Mouse (Mus musculus) kidney, postnatal 0 days (tissue): ENCODE results near the gene Defb23. TPM values are rescaled to one million over a fixed set of nuclear protein-coding genes. Genes with fewer than 3 reads are reported as not detected.

ENCODE experiments used
- ATAC-seq: fragments of 200-750 bp; cut with Nextera tagmentation; replicated peaks from 2 replicates; pipeline ENCODE4 v1.8.0; 2017; ENCODE audit warnings: low read depth, moderate number of reproducible peaks, moderate TSS enrichment, moderate library complexity; ENCODE audit not compliant: low FRiP score
- DNase-seq: peaks from one replicate; pipeline ENCODE4 v3.0.0-alpha.2; 2016; ENCODE audit warnings: low spot score
- H3K27ac ChIP-seq: fragments of 300-500 bp; sonication (generic); 2 replicates; pipeline ENCODE4 v1.5.1; 2014; ENCODE audit warnings: mild to moderate bottlenecking
- H3K27me3 ChIP-seq: fragments of 300-500 bp; sonication (generic); 2 replicates; pipeline ENCODE4 v1.6.1; 2014; ENCODE audit warnings: low read length, mixed read lengths; ENCODE audit not compliant: insufficient read depth
- H3K36me3 ChIP-seq: fragments of 300-500 bp; sonication (generic); 2 replicates; pipeline ENCODE4 v1.6.1; 2014; ENCODE audit warnings: low read length, mixed read lengths; ENCODE audit not compliant: insufficient read depth
- H3K4me1 ChIP-seq: fragments of 300-500 bp; sonication (generic); replicated peaks from 2 replicates; pipeline ENCODE4 v1.6.1; 2014; ENCODE audit warnings: antibody characterized with exemption, low read length, mixed read lengths; ENCODE audit not compliant: insufficient read depth
- H3K4me2 ChIP-seq: fragments of 300-500 bp; sonication (generic); 2 replicates; pipeline ENCODE4 v1.6.1; 2014; ENCODE audit warnings: mild to moderate bottlenecking, low read length, moderate library complexity, mixed read lengths
- H3K4me3 ChIP-seq: fragments of 300-500 bp; sonication (generic); replicated peaks from 2 replicates; pipeline ENCODE4 v1.5.1; 2014; ENCODE audit warnings: low read depth, low read length
- H3K9ac ChIP-seq: fragments of 300-500 bp; sonication (generic); 2 replicates; pipeline ENCODE4 v1.6.1; 2014; ENCODE audit warnings: low read depth, low read length
- H3K9me3 ChIP-seq: fragments of 300-500 bp; sonication (generic); replicated peaks from 2 replicates; pipeline ENCODE4 v1.6.1; 2016; ENCODE audit warnings: low read length, inconsistent platforms, mixed read lengths
- CTCF ChIP-seq: IDR thresholded peaks from 2 replicates; pipeline ENCODE4 v1.5.1; 2016; ENCODE audit warnings: antibody characterized with exemption, low read depth, mild to moderate bottlenecking, moderate library complexity
- WGBS: fragments of 180-500 bp; shearing (Covaris S2); extraction: QIAGEN DNeasy Blood & Tissue Kit; methylation state at CpG from one replicate; pipeline ENCODE4 v1.1.7; 2014; 5-methylcytosine and 5-hydroxymethylcytosine counted together
- polyA plus RNA-seq: library from polyadenylated mRNA; unstranded; fragments of >200 nt; fragmentation: Nextera tagmentation; extraction: Ambion mirVana; gene quantifications from 2 replicates; pipeline ENCODE4 v1.2.1, GENCODE M21; 2015

Defb23 gene
- polyA plus RNA-seq, 1 experiment from 2014 or later: not detected

- H3K27me3 ChIP-seq: no peaks in the 10 kb centered on the region
- DNase-seq: no peak
- 4% methylated on average over 15 of the region's 15 CpGs for WGBS
- H3K9ac ChIP-seq: peak overlapping the region; percentile 67
- H3K9me3 ChIP-seq: no peaks in the 10 kb centered on the region
- H3K27ac ChIP-seq: peak overlapping the region; percentile 99
- H3K36me3 ChIP-seq: no peaks in the 10 kb centered on the region
- H3K4me2 ChIP-seq: peak overlapping the region; percentile 68
- H3K4me1 ChIP-seq: peaks cover 34% of the 10 kb centered on the region
- no peak for TF ChIP-seq CTCF
- peak overlapping the region; percentile 93 for H3K4me3 ChIP-seq
- ATAC-seq: no peak
These were observed 51.8 kb downstream of the Defb23 start for GRCm38 (mm10) chr2:152412526-152413157.

GRCm38 (mm10) chr2:152411471-152411870 lies 52.9 kb downstream of the Defb23 start:
- H3K9ac ChIP-seq: 0 out of 2 replicates have a peak overlapping the region, but pooled peaks have one; percentile 14
- DNase-seq: no peak
- H3K36me3 ChIP-seq: no peaks in the 10 kb centered on the region
- no peak for ATAC-seq
- H3K27me3 ChIP-seq: no peaks in the 10 kb centered on the region
- peak overlapping the region; percentile 99 for H3K27ac ChIP-seq
- H3K9me3 ChIP-seq: no peaks in the 10 kb centered on the region
- peak overlapping the region; percentile 11 for H3K4me3 ChIP-seq
- 11% methylated on average over 7 of the region's 7 CpGs for WGBS
- H3K4me2 ChIP-seq: peak overlapping the region; percentile 68
- H3K4me1 ChIP-seq: peaks cover 35% of the 10 kb centered on the region
- TF ChIP-seq CTCF: no peak

- Histone ChIP-seq H3K9ac (peak overlapping the region; percentile 10; the same call in 1 of the 2 replicates), H3K4me3 (0 out of 2 replicates have a peak overlapping the region, but pooled peaks have one; percentile 11), H3K4me1 (peaks cover 37% of the 10 kb centered on the region), H3K9me3 (no peaks in the 10 kb centered on the region), H3K4me2 (peak overlapping the region; percentile 68), H3K36me3 (no peaks in the 10 kb centered on the region), H3K27ac (peak overlapping the region; percentile 99), H3K27me3 (no peaks in the 10 kb centered on the region)
- no peak for TF ChIP-seq CTCF
- 2% methylated on average over 15 of the region's 15 CpGs for WGBS
- peak; percentile 98 for DNase-seq
- ATAC-seq: peak; percentile 64
These were observed 53.4 kb downstream of the Defb23 start for GRCm38 (mm10) chr2:152410971-152411371.

- Histone ChIP-seq H3K4me1 (peaks cover 28% of the 10 kb centered on the region), H3K36me3 (no peaks in the 10 kb centered on the region), H3K27me3 (no peaks in the 10 kb centered on the region), H3K27ac (peak overlapping the region; percentile 99), H3K4me3 (no peak overlapping the region), H3K9ac (no peak overlapping the region), H3K9me3 (no peaks in the 10 kb centered on the region), H3K4me2 (no peak overlapping the region)
- TF ChIP-seq CTCF: no peak
- WGBS: 57% methylated on average over 6 of the region's 6 CpGs
- DNase-seq (no peak), ATAC-seq (no peak)
These were observed 54.6 kb downstream of the Defb23 start for GRCm38 (mm10) chr2:152409781-152410180.

Other genes starting within 250 kb of the Defb23 start
- 77.9 and 83.1 TPM in 2 replicates for gene Csnk2a1, start 237.8 kb downstream of the Defb23 start, polyA plus RNA-seq
- 30.4 and 31.7 TPM in 2 replicates for gene Tbc1d20, start 170.8 kb downstream of the Defb23 start, polyA plus RNA-seq
- 67.6 and 68.4 TPM in 2 replicates for gene Rbck1, start 132.0 kb downstream of the Defb23 start, polyA plus RNA-seq
- gene Trib3, start 120.6 kb downstream of the Defb23 start, polyA plus RNA-seq: 0.79 and 1.1 TPM in 2 replicates
- gene Nrsn2, start 88.0 kb downstream of the Defb23 start, polyA plus RNA-seq: 0.60 and 0.68 TPM in 2 replicates
- 8.2 and 9.2 TPM in 2 replicates for gene Sox12, start 66.6 kb downstream of the Defb23 start, polyA plus RNA-seq
- 28.3 and 31.0 TPM in 2 replicates for gene Zcchc3, start 49.6 kb downstream of the Defb23 start, polyA plus RNA-seq
- 0.76 and 0.92 TPM in 2 replicates for gene 6820408C15Rik, start 49.0 kb downstream of the Defb23 start, polyA plus RNA-seq
- 0.17 TPM in 1 of 2 replicates, not detected in the other for gene Defb20, start 12.4 kb upstream of the Defb23 start, polyA plus RNA-seq
- gene Defb22, start 25.5 kb upstream of the Defb23 start, polyA plus RNA-seq: not detected in 2 replicates
- 0.27 TPM in 1 of 2 replicates, not detected in the other for gene Defb26, start 47.1 kb upstream of the Defb23 start, polyA plus RNA-seq
- gene Defb28, start 53.6 kb upstream of the Defb23 start, polyA plus RNA-seq: 1.1 and 1.8 TPM in 2 replicates
- 48.4 and 64.8 TPM in 2 replicates for gene Defb29, start 75.5 kb upstream of the Defb23 start, polyA plus RNA-seq
- 4.4 and 6.1 TPM in 2 replicates for gene Gm17416, start 104.7 kb upstream of the Defb23 start, polyA plus RNA-seq
- gene Defb21, start 108.1 kb upstream of the Defb23 start, polyA plus RNA-seq: not detected in 2 replicates
- gene Defb19, start 115.7 kb upstream of the Defb23 start, polyA plus RNA-seq: 120 and 136 TPM in 2 replicates
- gene Defb45, start 134.8 kb upstream of the Defb23 start, polyA plus RNA-seq: not detected in 2 replicates
- gene Defb36, start 139.7 kb upstream of the Defb23 start, polyA plus RNA-seq: 2.1 and 3.6 TPM in 2 replicates
- 26.4 and 39.6 TPM in 2 replicates for gene Defb25, start 158.4 kb upstream of the Defb23 start, polyA plus RNA-seq
- gene Rem1, start 162.3 kb upstream of the Defb23 start, polyA plus RNA-seq: 48.3 and 55.1 TPM in 2 replicates
- 160 and 162 TPM in 2 replicates for gene H13, start 204.8 kb upstream of the Defb23 start, polyA plus RNA-seq
- gene Mcts2, start 222.4 kb upstream of the Defb23 start, polyA plus RNA-seq: 33.9 and 36.6 TPM in 2 replicates